Mouse (Mus musculus) forebrain, postnatal 0 days (tissue): ENCODE results near the gene Rnf7. TPM values are rescaled to one million over a fixed set of nuclear protein-coding genes. Genes with fewer than 3 reads are reported as not detected.

Experiments
- ATAC-seq: fragments of 200-750 bp; cut with Nextera tagmentation; 2 replicates; pipeline ENCODE4 v1.8.0; 2017; ENCODE audit warnings: mild to moderate bottlenecking, moderate library complexity
- DNase-seq: peaks from one replicate; pipeline ENCODE4 v3.0.0-alpha.2; 2015
- H3K27ac ChIP-seq: fragments of 300-500 bp; sonication (generic); 2 replicates; pipeline ENCODE4 v1.5.1; 2014; ENCODE audit warnings: low read depth, mild to moderate bottlenecking, antibody characterized with exemption, low read length, moderate library complexity, mixed read lengths
- H3K27me3 ChIP-seq: fragments of 300-500 bp; sonication (generic); 2 replicates; pipeline ENCODE4 v1.6.1; 2014; ENCODE audit warnings: mild to moderate bottlenecking, low read length, mixed read lengths; ENCODE audit not compliant: insufficient read depth
- H3K36me3 ChIP-seq: fragments of 300-500 bp; sonication (generic); 2 replicates; pipeline ENCODE4 v1.6.1; 2014; ENCODE audit warnings: mild to moderate bottlenecking, moderate library complexity; ENCODE audit not compliant: insufficient read depth
- H3K4me1 ChIP-seq: fragments of 300-500 bp; sonication (generic); 2 replicates; pipeline ENCODE4 v1.6.1; 2014; ENCODE audit warnings: antibody characterized with exemption; ENCODE audit not compliant: insufficient read depth
- H3K4me2 ChIP-seq: fragments of 300-500 bp; sonication (generic); 2 replicates; pipeline ENCODE4 v1.6.1; 2014; ENCODE audit warnings: low read depth, mild to moderate bottlenecking, moderate library complexity
- H3K4me3 ChIP-seq: fragments of 300-500 bp; sonication (generic); 2 replicates; pipeline ENCODE4 v1.5.1; 2014; ENCODE audit warnings: low read depth, low read length, mixed read lengths
- H3K9ac ChIP-seq: fragments of 300-500 bp; sonication (generic); 2 replicates; pipeline ENCODE4 v1.6.1; 2014; ENCODE audit warnings: mild to moderate bottlenecking
- H3K9me3 ChIP-seq: fragments of 300-500 bp; sonication (generic); 2 replicates; pipeline ENCODE4 v1.6.1; 2016; ENCODE audit warnings: low read length
- CTCF ChIP-seq: sonication (generic); IDR thresholded peaks from 2 replicates; pipeline ENCODE4 v1.5.1; 2016; ENCODE audit warnings: antibody characterized with exemption, control low read depth, low read depth
- WGBS: fragments of 180-500 bp; shearing (Covaris S2); extraction: QIAGEN DNeasy Blood & Tissue Kit; methylation state at CpG from one replicate; pipeline ENCODE4 v1.1.7; 2014; 5-methylcytosine and 5-hydroxymethylcytosine counted together
- polyA plus RNA-seq: library from polyadenylated mRNA; unstranded; fragments of >200 nt; fragmentation: Nextera tagmentation; extraction: Ambion mirVana; gene quantifications from 2 replicates; pipeline ENCODE4 v1.2.1, GENCODE M21; 2015
- total RNA-seq: library from RNA; depleted of rRNA; stranded (reverse); fragments of >200 nt; gene quantifications from 2 replicates; pipeline ENCODE4 v1.2.3, GENCODE M21; 2014

The Rnf7 gene
- total and polyA plus RNA-seq, 2 experiments from 2014 or later: 195 to 300 TPM

DNA sequence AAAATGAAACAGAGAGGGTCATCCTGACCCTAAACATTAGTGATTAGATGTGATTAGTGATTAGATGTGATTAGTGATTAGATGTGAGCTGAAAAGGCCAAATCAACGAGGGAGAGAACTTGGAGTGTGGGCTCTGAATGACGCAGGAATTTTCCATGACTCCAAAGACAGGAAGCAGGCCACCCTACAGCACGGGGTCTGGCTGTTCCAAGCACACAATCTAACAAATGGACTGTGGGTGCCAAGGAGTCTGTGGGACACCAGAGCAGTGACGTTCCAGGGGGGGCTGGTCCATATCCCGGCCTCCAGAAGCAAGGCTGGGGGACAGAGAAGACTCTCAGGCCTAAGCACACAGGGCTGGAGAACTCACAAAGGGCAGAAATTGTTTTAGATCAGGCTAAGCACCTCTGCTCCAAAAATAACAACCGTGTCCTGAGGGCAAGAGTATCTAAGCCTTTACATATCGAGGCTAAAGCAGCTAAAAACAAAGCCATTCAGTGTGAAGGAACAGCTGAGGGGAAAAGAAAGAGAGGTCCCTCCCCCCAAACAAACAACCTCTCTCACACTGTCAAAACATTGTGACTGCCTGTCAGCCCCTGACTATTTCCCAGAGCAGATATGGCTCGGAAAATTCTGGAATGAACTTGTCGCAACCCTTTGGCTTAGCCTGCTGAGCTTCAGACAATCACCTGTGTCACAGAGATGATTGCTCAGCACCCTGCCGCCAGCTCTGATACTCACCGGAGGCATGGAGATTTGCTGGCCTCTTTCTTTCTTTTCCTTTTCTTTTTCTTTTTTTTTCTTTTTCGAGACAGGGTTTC is 27.4 kb downstream of the Rnf7 start:
- DNase-seq: peak; percentile 10
- H3K27ac ChIP-seq: no peak overlapping the region
- TF ChIP-seq CTCF: no peak
- WGBS: 24% methylated on average over 12 of the region's 12 CpGs
- no peak overlapping the region for H3K9ac ChIP-seq
- no peaks in the 10 kb centered on the region for H3K9me3 ChIP-seq
- peak; percentile 36; the same call in 1 of the 2 replicates for ATAC-seq
- no peaks in the 10 kb centered on the region for H3K4me1 ChIP-seq
- no peak overlapping the region for H3K4me2 ChIP-seq
- no peaks in the 10 kb centered on the region for H3K27me3 ChIP-seq
- no peak overlapping the region for H3K4me3 ChIP-seq
- no peaks in the 10 kb centered on the region for H3K36me3 ChIP-seq

DNA sequence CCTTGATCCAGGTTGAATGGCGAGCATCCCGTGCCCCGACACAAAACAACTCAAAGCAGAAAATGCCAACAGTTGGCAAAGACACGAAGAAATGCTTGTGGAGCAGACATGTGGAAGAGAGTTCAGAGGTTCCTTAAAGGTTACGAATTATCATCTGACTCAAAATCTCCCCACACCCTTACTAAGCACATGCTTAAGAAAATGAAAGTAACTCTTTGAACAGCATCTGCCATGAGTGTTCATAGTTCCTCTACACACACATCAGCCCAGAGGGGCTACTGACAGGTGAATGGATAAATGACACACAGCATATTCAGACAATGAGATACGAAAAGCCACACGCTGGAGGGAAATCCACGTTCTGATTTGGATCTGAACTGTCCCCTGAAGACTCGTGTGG is 29.0 kb downstream of the Rnf7 start:
- Histone ChIP-seq H3K36me3 (no peaks in the 10 kb centered on the region), H3K4me1 (no peaks in the 10 kb centered on the region), H3K27me3 (no peaks in the 10 kb centered on the region), H3K9me3 (no peaks in the 10 kb centered on the region), H3K4me3 (no peak overlapping the region), H3K9ac (no peak overlapping the region), H3K4me2 (no peak overlapping the region), H3K27ac (no peak overlapping the region)
- no peak for ATAC-seq
- no peak for TF ChIP-seq CTCF
- no peak for DNase-seq
- WGBS: 83% methylated on average over 9 of the region's 9 CpGs

DNA sequence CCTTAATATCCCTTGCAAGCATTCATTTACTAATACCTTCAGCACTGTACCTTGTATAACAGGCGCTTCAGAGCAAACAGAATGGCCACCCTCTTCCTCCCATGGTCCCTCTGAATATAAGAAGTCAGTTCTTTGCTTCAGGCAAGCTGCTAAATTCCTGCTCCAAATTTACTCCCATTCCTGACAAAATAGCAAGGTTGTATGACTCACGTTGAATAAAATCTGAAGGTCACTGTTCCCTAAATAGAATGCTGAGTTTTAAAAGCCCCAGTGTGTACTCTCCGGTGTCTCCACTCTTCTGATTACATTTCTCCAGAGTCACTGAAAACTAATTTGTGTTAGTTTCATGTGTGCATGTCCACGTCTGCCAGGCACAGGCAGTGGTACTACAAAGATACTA is 33.1 kb downstream of the Rnf7 start:
- TF ChIP-seq CTCF: no peak
- H3K9me3 ChIP-seq: no peaks in the 10 kb centered on the region
- no peak overlapping the region for H3K9ac ChIP-seq
- WGBS: 80% methylated on average over 4 of the region's 4 CpGs
- H3K27ac ChIP-seq: no peak overlapping the region
- H3K36me3 ChIP-seq: no peaks in the 10 kb centered on the region
- no peaks in the 10 kb centered on the region; the same call in 1 of the 2 replicates for H3K27me3 ChIP-seq
- H3K4me2 ChIP-seq: no peak overlapping the region
- ATAC-seq (no peak), DNase-seq (no peak)
- no peak overlapping the region for H3K4me3 ChIP-seq
- H3K4me1 ChIP-seq: no peaks in the 10 kb centered on the region

DNA sequence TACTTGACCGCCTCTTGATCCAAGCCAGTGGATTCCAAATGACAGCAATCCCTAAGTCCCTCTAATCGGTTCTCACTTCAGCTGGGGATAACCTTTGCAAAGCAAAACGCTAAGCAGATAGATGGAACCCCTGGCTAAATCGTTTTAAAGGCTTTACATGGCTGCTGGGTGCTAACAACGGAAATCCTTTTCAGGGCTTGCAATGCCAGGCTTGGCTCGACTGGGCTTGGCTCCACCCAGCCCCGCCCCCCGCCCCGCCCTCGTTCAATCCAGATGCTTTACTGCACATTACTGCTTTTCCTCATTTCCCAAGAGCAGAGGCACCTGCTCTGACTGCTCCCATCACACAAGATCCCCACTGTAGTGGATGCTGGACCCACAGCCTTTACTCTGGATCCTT is 36.4 kb downstream of the Rnf7 start:
- H3K4me2 ChIP-seq: no peak overlapping the region
- H3K9me3 ChIP-seq: no peaks in the 10 kb centered on the region
- WGBS: 15% methylated on average over 10 of the region's 10 CpGs
- no peak overlapping the region for H3K4me3 ChIP-seq
- TF ChIP-seq CTCF: no peak
- peaks cover 17% of the 10 kb centered on the region for H3K4me1 ChIP-seq
- no peaks in the 10 kb centered on the region for H3K36me3 ChIP-seq
- H3K27ac ChIP-seq: no peak overlapping the region
- no peak overlapping the region for H3K9ac ChIP-seq
- H3K27me3 ChIP-seq: peaks cover 9% of the 10 kb centered on the region
- no peak for DNase-seq
- ATAC-seq: no peak

- Histone ChIP-seq H3K9ac (peak overlapping the region; percentile 59), H3K36me3 (no peaks in the 10 kb centered on the region), H3K27me3 (peaks cover 14% of the 10 kb centered on the region), H3K4me2 (peak overlapping the region; percentile 54), H3K4me3 (peak overlapping the region; percentile 39), H3K9me3 (no peaks in the 10 kb centered on the region), H3K4me1 (peaks cover 19% of the 10 kb centered on the region), H3K27ac (peak overlapping the region; percentile 88)
- WGBS: 2% methylated on average over 8 of the region's 8 CpGs
- DNase-seq (no peak), ATAC-seq (peak; percentile 53)
- no peak for TF ChIP-seq CTCF
Measured at GRCm38 (mm10) chr9:96438334-96438871, 40.1 kb downstream of the Rnf7 start.

DNA sequence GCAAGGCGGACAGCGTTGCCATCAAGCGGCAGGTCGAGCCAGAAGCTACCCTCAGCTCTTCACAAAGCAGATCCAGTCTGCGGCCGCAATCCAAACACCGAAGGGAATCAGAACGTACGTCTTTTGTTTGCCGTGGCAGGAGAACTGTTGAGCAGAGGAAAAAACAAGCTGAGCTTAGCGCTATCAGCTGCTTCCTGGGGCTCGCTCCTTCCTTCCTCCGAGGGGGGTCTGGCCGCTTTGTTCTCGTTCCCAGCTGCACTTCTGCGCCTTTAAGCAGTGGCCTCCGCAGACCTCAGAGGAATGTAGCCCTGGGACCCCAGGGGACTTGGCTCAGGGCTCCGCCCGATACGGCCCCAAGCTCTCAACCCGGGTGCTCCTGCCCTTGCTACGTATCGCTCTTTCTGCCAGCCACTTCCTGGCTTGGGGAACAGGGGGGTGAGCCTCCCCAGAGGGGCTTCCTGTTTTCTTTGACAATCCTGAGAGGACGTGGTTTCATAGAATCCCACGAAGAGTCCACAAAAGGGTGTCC is 40.6 kb downstream of the Rnf7 start:
- Histone ChIP-seq H3K27ac (peak overlapping the region; percentile 88), H3K36me3 (no peaks in the 10 kb centered on the region), H3K4me3 (peak overlapping the region; percentile 39), H3K9me3 (no peaks in the 10 kb centered on the region), H3K4me2 (peak overlapping the region; percentile 54), H3K9ac (peak overlapping the region; percentile 59), H3K27me3 (peaks cover 14% of the 10 kb centered on the region), H3K4me1 (peaks cover 19% of the 10 kb centered on the region)
- no peak for TF ChIP-seq CTCF
- peak; percentile 84 for ATAC-seq
- DNase-seq: peak; percentile 77
- WGBS: 2% methylated on average over 25 of the region's 25 CpGs
